Mouse (Mus musculus) mesoderm, embryonic 11.5 days (tissue): ENCODE data around the gene Gdap1l1.
A peak's percentile ranks its signal among the peaks of the same experiment; 100 is the strongest.
"Not testable (repeated sequence)": the region's sequence is repeated elsewhere in the genome, so short reads cannot be mapped to it uniquely, and the experiment has no call there.

ENCODE experiments used
- DNase-seq: peaks from one replicate; pipeline ENCODE4 v3.0.0-alpha.2; 2012; ENCODE audit warnings: low read depth, low spot score

Gene Gdap1l1

GRCm38 (mm10) chr2:163438246-163438618, at the start of gene Gdap1l1:
TSS of gene Gdap1l1 (plus strand) at chr2:163438476.
- peak; percentile 56 for DNase-seq

GRCm38 (mm10) chr2:163392436-163392835, 45.8 kb upstream of the Gdap1l1 start:
- DNase-seq, result no peak

DNA sequence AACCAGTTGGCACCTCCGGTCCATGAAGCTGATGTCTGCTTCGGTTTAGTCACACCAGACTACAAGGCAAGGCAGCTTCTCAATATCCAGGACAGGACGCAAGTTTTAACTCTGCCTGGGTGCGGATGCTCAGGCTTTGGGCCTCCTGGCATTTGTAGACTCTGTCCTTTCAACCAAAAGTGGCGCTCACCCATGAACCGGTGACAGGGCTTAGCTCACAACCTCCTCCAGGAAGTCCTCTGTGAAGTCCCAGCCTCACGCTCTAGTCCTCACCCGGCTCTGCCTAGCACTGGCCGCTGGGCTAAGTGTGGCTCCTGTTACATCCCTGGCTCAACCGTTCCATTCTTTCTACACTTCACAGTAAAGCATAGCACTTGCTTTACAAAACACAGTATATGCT, 45.0 kb upstream of the Gdap1l1 start:
- DNase-seq, result no peak

- no peak for DNase-seq
Measured at GRCm38 (mm10) chr2:163393976-163394375, 44.3 kb upstream of the Gdap1l1 start.

DNA sequence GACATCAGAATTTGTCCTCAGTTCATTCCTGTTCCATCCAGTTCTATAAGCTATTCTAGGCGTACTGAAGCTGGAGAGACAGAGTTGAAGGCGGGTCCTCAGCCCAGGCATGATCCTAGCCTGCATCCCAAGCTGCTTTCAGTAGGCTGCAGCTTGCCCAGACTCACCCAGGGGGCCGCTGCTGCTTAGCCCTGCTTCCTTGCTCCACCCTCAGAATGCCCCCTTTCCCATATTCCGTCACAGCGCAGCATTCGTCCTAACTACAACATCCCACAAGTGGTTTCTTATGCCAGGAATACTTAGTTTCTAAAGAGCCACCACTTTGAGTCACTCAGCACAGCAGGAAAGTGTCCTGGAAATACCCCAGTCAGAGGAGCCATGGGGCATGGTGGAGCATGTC, 43.3 kb upstream of the Gdap1l1 start:
- DNase-seq, result no peak

DNA sequence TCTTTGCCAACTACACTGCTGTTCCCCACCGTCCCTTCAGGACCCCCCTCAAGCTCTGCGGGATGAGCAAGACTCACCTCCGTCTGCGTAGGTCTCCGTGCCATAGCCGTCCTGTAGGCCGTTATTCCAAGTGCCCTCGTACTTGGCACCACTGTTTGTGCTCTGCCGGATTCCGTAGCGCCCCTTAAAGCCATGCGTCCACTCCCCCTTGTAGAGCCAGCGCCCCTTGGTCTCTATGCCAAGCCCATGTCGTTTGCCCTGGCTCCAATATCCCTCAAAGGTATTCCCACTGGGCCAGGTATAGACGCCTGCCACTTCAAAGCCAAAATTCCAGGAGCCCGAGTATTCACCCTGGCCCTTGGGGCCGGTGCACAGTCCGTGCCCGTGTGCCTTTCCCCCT, 41.2 kb upstream of the Gdap1l1 start:
- no peak for DNase-seq

- DNase-seq, result peak; percentile 72
Measured at GRCm38 (mm10) chr2:163397905-163398304, 40.4 kb upstream of the Gdap1l1 start, which contains the start of gene Jph2. TSS of gene Jph2 (minus strand) at chr2:163397993.

DNA sequence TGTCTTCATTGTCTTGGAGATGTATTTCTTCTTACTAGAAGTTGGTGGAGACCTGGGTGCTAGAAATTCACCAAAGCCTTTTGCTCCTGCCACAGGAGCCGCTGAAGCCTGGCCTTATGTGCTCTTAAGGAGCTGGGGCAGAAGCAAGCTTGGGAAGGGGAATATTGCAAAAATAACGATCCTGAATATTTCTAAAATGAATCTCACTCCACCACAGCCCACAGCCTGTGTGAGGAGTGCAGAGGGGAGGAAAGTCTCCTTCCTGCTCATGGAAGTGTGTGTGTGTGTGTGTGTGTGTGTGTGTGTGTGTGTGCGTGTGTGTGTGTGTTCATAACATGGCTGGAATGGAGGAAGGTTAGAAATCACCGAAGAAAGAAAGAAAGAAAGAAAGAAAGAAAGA, 39.5 kb upstream of the Gdap1l1 start:
- no peak for DNase-seq

GRCm38 (mm10) chr2:163399222-163399621, 39.1 kb upstream of the Gdap1l1 start:
- DNase-seq, result no peak

DNA sequence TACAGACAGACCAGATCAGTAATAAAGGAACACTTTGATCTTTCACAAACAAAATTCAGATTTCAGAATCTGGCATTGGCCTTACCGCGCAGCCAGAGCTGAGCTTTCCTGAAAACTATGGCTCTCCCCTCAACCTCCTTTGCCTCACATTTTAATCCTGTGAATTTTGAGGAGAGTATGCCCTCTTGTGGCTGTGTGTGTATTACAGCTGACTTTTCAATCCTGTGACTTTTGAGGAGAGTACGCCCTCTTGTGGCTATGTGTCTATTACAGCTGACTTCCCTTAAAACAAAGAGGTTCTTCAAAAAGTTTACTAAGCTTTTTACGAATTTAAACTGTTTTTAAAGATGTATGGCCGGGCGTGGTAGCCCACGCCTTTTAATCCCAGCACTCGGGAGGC, 37.1 kb upstream of the Gdap1l1 start:
- peak; percentile 92 for DNase-seq

DNA sequence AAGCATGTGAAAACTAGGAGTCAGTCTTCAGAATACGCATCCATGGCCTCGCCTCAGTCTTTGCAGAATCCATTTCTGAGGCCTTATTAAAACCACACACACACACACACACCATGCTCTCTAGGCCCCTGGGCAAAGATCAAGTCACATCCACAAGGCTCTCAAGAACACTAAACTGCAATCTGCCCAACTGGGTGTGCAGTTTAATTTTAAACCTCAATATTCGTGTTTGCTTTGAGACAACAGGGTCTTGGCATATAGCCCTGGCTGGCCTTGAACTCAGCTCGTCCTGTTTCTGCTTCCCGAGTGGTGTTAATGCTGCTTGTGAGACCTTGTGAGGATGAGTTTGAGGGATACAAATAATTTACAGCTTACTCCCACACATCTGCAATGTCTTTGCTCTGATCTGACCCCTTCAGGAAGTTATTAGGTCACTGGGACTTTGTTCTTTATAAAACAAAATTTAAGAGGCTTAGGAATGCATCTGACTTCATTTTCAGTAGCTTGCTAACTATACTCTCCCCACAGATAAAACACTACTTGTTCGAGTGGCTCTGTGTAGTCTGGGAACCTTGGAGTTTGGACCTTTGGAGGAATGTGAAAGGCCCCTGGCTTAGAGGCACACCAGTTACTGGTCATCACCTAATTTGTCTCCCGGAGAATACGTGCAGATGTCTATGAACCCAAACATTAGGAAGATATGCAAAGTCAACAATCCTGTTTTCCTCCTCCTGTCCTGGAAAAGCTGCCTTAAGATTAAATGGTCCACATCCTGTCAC, 34.0 kb upstream of the Gdap1l1 start:
- no peak for DNase-seq

GRCm38 (mm10) chr2:163410211-163410610, 28.1 kb upstream of the Gdap1l1 start:
- DNase-seq, result no peak

DNA sequence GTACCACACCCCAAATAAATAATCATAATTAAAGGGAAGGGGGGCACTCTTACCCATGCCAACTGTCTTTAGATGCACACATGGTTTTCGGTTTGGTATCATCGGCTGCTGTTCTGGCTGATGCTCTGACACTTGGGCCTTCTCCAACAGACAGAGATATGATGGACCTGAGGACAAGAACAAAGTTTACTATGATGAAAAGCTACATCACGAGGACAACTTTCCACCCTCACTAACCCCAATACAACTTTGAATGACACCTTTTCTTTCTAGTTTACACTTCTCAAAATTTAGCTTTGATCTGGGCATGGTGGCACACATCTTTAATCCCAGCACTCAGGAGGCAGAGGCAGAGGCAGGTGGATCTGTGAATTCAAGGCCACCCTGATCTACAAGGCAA, 26.9 kb upstream of the Gdap1l1 start:
- DNase-seq, result not testable (repeated sequence)

GRCm38 (mm10) chr2:163411840-163412239, 26.4 kb upstream of the Gdap1l1 start:
- no peak for DNase-seq

- DNase-seq, result no peak
Measured at GRCm38 (mm10) chr2:163412419-163412818, 25.9 kb upstream of the Gdap1l1 start.

DNA sequence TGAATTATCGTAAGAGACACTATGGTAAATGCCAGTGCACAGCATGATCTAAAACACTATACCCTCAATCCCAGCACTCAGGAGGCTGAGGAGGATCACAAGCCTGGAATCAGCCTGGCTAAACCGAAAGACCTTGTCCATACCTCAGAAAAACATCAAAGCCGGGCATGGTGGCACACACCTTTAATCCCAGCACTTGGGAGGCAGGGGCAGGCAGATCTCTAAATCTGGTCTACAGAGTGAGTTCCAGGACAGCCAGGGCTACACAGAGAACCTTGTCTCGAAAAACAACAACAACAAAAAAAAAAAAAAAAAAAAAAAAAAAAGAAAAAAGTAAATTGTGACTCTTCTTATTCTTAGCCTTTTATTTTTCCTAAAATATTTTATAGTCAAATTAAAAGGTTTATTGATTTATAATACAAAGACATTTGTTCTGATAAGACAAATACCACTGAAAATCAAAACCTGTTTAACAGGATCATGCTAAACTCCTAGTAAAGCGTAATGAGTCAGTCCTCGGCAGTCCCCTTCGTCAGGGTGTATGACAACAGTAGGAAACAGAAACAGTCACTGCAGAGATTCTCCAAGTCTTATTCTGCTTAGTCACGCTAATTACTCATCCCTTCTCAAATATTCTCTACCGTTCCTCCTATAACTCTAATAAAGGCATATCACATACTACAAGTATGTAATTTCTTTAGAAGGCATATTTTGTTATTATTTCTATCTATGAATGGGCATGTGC, 25.3 kb upstream of the Gdap1l1 start:
- no peak for DNase-seq

GRCm38 (mm10) chr2:163417026-163417425, 21.2 kb upstream of the Gdap1l1 start:
- DNase-seq, result no peak

DNA sequence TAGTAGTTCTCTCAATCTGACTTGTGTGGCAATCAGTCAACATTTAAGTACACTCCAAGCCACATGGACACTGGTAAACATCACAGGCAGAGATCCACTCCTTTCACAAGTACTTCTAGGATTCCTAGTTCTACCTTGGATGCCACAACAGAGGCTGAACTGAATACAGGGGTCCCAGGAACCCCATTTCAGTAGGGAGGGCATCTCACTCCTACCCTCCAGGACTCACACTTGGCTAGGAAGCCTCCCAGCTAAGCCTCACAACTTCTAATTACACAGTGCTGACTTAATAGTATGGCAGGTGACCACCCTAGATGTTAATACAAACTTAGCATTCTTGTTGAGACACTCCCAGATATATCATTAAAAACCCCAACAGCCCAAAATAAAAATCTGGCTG, 20.4 kb upstream of the Gdap1l1 start:
- no peak for DNase-seq

GRCm38 (mm10) chr2:163418841-163419345, 19.4 kb upstream of the Gdap1l1 start:
- peak; percentile 51 for DNase-seq

DNA sequence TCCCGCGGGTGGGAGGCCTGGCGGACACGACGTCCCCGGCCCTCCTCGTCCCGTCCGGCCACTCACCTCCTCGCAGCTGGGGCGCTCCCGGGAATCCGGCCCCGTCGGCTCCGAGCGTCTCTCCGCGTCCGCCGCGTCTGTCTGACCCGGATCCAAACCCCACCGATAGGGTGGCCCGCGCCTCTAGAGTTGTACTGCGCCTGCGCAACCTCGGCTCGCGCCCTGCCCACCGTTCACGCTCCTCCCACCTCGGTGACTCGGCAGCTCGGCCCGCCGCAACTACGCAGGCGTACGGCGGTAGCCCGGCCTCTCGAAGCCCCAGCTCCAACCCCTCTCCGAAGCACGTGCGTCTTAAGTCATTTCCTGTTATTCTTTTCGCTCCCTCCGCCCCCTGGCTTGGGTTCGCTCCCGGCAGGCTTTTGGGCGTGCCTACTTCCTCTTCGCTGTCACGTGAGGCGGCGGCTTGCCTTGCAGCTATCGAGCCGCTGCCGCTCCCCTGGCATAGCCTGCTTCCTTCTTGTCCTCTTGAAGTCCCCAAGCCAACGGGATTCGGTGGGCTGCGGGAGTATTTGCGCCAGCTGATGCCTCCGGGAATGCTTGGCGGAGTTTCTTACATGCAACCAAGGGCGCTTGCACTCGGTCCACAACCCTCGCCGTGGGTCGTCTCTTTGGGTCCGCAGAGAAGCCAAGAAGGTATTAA, 18.8 kb upstream of the Gdap1l1 start:
- peak; percentile 99 for DNase-seq

DNA sequence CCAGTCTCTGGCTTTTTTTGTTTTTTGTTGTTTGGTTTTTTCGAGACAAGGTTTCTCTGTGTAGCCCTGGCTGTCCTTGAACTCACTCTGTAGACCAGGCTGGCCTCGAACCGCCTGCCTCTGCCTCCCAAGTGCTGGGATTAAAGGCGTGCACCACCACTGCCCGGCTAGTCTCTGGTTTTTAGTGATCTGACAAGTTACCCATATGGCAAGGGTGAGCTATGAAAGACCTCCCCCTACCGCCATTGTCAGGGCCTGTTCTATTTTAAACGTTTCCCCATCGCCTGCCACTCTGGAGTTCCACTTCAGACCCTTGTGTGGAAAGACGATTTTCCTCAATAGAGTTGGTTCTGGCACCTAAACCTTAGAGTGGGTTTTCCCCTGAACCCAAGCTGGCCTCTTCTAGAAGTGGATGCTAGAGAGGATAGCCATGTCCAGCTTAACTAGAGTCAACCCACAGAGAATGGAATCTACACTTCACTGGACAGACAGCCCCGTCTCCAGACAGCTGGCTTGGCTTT, 17.9 kb upstream of the Gdap1l1 start:
- DNase-seq, result no peak
